Mouse (Mus musculus) heart, adult 2 months (tissue): Measurements from ENCODE around the gene Hhex.

Experiments
- CTCF ChIP-seq: fragments of 200-600 bp; IDR thresholded peaks from 2 replicates; pipeline ENCODE4 v1.8.1; 2022; ENCODE audit warnings: antibody characterized with exemption, mild to moderate bottlenecking, moderate library complexity
- EP300 ChIP-seq: fragments of 200-500 bp; IDR thresholded peaks from 2 replicates; pipeline ENCODE4 v1.6.1; 2011; ENCODE audit warnings: low read depth, low read length, control low read depth; ENCODE audit not compliant: insufficient read depth
- POLR2A ChIP-seq: fragments of 200-500 bp; IDR thresholded peaks from 2 replicates; pipeline ENCODE4 v1.6.1; 2011; ENCODE audit warnings: mild to moderate bottlenecking, low read depth, low read length, control low read depth; ENCODE audit not compliant: insufficient read depth

DNA sequence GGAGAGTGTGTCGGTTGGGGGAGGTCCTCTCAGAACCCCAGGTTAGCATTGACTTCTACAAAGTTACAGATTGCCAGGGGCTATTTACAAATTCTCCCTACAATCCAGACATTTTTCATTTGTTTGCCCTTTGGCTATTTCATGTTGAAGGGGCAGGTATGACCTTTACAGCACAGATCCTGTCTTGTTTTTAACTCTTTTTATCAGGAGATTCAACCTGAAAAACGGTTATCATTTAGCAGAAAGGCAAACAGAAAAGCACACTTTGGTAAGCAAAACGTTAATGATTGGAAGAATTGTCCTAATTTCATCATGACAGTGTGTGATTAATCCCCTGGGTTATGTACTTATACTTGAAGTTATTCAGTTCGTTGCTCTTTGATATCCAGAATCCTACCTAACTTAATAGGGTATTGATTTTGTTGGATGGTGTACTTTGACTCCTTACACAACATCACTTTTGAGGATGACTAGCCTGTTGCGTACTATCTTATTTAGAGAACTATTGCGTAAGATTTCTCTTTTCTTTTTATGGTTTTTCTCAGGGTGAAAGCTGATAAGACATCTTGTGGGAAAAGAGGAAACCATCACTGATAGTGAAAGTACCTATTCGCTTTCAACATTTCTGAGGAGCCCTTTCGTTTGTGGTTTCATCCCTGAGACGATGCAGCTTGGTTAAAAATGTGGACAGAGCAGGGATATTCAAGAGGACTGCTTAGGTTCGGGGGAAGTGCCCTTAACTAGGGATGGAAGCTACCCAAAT is 8.1 kb downstream of the Hhex start:
- TF ChIP-seq POLR2A (no peak), CTCF (no peak), EP300 (no peak)
